Mouse (Mus musculus) liver, adult 2 months (tissue): Measurements from ENCODE around the gene Rnd1. TPM values are rescaled to one million over a fixed set of nuclear protein-coding genes. Genes with fewer than 3 reads are reported as not detected.

Source experiments
- DNase-seq: peaks from one replicate; pipeline ENCODE4 v3.0.0-alpha.2; 2011; ENCODE audit warnings: low read depth, low spot score; ENCODE audit errors: extremely low read depth
- H3K27ac ChIP-seq: fragments of 200-500 bp; replicated peaks from 2 replicates; pipeline ENCODE4 v1.5.1; 2012; ENCODE audit warnings: low read depth, mild to moderate bottlenecking, control low read depth, inconsistent platforms, low read length; ENCODE audit not compliant: insufficient read depth
- H3K27me3 ChIP-seq: fragments of 200-500 bp; 2 replicates; pipeline ENCODE4 v1.6.1; 2012; ENCODE audit warnings: mild to moderate bottlenecking, moderate library complexity, low read length, inconsistent platforms; ENCODE audit not compliant: control insufficient read depth, insufficient read depth
- H3K36me3 ChIP-seq: fragments of 200-500 bp; 2 replicates; pipeline ENCODE4 v1.6.1; 2012; ENCODE audit warnings: low read length, inconsistent platforms; ENCODE audit not compliant: control insufficient read depth, insufficient read depth
- H3K4me1 ChIP-seq: fragments of 200-500 bp; 2 replicates; pipeline ENCODE4 v1.6.1; 2011; ENCODE audit warnings: low read length; ENCODE audit not compliant: control insufficient read depth, insufficient read depth
- H3K4me3 ChIP-seq: fragments of 200-500 bp; 2 replicates; pipeline ENCODE4 v1.5.1; 2011; ENCODE audit warnings: low read depth, mild to moderate bottlenecking, control low read depth, low read length, moderate library complexity; ENCODE audit not compliant: insufficient read depth
- H3K79me2 ChIP-seq: fragments of 200-500 bp; 2 replicates; pipeline ENCODE4 v1.6.1; 2012; ENCODE audit warnings: inconsistent platforms, mild to moderate bottlenecking, low read length, moderate library complexity; ENCODE audit not compliant: control insufficient read depth, insufficient read depth
- H3K9ac ChIP-seq: fragments of 200-500 bp; 2 replicates; pipeline ENCODE4 v1.6.1; 2012; ENCODE audit warnings: low read depth, mild to moderate bottlenecking, control low read depth, inconsistent platforms, low read length
- CTCF ChIP-seq: fragments of 200-500 bp; IDR thresholded peaks from 2 replicates; pipeline ENCODE4 v1.5.1; 2011; ENCODE audit warnings: low read depth, low read length, control low read depth
- POLR2A ChIP-seq: fragments of 200-500 bp; IDR thresholded peaks from 2 replicates; pipeline ENCODE4 v1.6.1; 2011; ENCODE audit warnings: low read length, control low read depth; ENCODE audit not compliant: insufficient read depth; ENCODE audit errors: extremely low read depth
- WGBS: fragments of 180-500 bp; shearing (Covaris S2); methylation state at CpG from one replicate; pipeline ENCODE4 v1.1.7; 2018; 5-methylcytosine and 5-hydroxymethylcytosine counted together
- polyA plus RNA-seq: library from polyadenylated mRNA; depleted of rRNA; stranded (reverse); fragments of >200 nt; gene quantifications from 2 replicates; pipeline ENCODE4 v1.2.3, GENCODE M21; 2012
- total RNA-seq: library from RNA; depleted of rRNA; stranded (reverse); fragments of >200 nt; gene quantifications from 2 replicates; pipeline ENCODE4 v1.2.3, GENCODE M21; 2014

Gene Rnd1
- total and polyA plus RNA-seq, 2 experiments: 7.4 to 20.0 TPM

GRCm38 (mm10) chr15:98689682-98690081 is 12.4 kb upstream of the Rnd1 start:
- no peak for DNase-seq
- H3K27me3 ChIP-seq: no peaks in the 10 kb centered on the region
- H3K9ac ChIP-seq: no peak overlapping the region
- peaks cover 8% of the 10 kb centered on the region for H3K4me1 ChIP-seq
- H3K27ac ChIP-seq: no peak overlapping the region
- 88% methylated on average over 2 of the region's 2 CpGs for WGBS
- H3K4me3 ChIP-seq: no peak overlapping the region
- no peaks in the 10 kb centered on the region for H3K79me2 ChIP-seq
- H3K36me3 ChIP-seq: no peaks in the 10 kb centered on the region
- TF ChIP-seq CTCF: no peak
- no peak for TF ChIP-seq POLR2A

GRCm38 (mm10) chr15:98685926-98686325 is 8.7 kb upstream of the Rnd1 start:
- H3K9ac ChIP-seq: no peak overlapping the region
- H3K27ac ChIP-seq: no peak overlapping the region
- no peak overlapping the region for H3K4me3 ChIP-seq
- H3K36me3 ChIP-seq: no peaks in the 10 kb centered on the region
- TF ChIP-seq CTCF (peak; percentile 45), POLR2A (no peak)
- no peaks in the 10 kb centered on the region for H3K27me3 ChIP-seq
- 66% methylated on average over 3 of the region's 3 CpGs for WGBS
- H3K4me1 ChIP-seq: no peaks in the 10 kb centered on the region
- DNase-seq: peak; percentile 46
- no peaks in the 10 kb centered on the region for H3K79me2 ChIP-seq

GRCm38 (mm10) chr15:98683746-98684145 is 6.5 kb upstream of the Rnd1 start:
- Histone ChIP-seq H3K4me1 (no peaks in the 10 kb centered on the region), H3K79me2 (no peaks in the 10 kb centered on the region), H3K9ac (no peak overlapping the region), H3K27me3 (no peaks in the 10 kb centered on the region), H3K36me3 (no peaks in the 10 kb centered on the region), H3K27ac (no peak overlapping the region), H3K4me3 (no peak overlapping the region)
- no peak for DNase-seq
- 87% methylated on average over 1 of the region's 1 CpGs for WGBS
- TF ChIP-seq CTCF (no peak), POLR2A (no peak)

GRCm38 (mm10) chr15:98683177-98683576 is 5.9 kb upstream of the Rnd1 start:
- H3K9ac ChIP-seq: no peak overlapping the region
- H3K79me2 ChIP-seq: no peaks in the 10 kb centered on the region
- H3K27me3 ChIP-seq: no peaks in the 10 kb centered on the region
- no peak for DNase-seq
- no peak overlapping the region for H3K4me3 ChIP-seq
- H3K4me1 ChIP-seq: no peaks in the 10 kb centered on the region; the same call in 1 of the 2 replicates
- H3K27ac ChIP-seq: no peak overlapping the region
- no peaks in the 10 kb centered on the region for H3K36me3 ChIP-seq
- WGBS: 54% methylated on average over 10 of the region's 10 CpGs
- TF ChIP-seq CTCF (no peak), POLR2A (no peak)

- Histone ChIP-seq H3K79me2 (no peaks in the 10 kb centered on the region), H3K4me3 (no peak overlapping the region), H3K4me1 (no peaks in the 10 kb centered on the region; the same call in 1 of the 2 replicates), H3K27ac (no peak overlapping the region), H3K36me3 (no peaks in the 10 kb centered on the region), H3K27me3 (no peaks in the 10 kb centered on the region), H3K9ac (no peak overlapping the region)
- WGBS: 87% methylated on average over 7 of the region's 7 CpGs
- no peak for TF ChIP-seq CTCF
- no peak for TF ChIP-seq POLR2A
- DNase-seq: no peak
Measured at GRCm38 (mm10) chr15:98681633-98682032, 4.4 kb upstream of the Rnd1 start.

- 89% methylated on average over 8 of the region's 8 CpGs for WGBS
- no peaks in the 10 kb centered on the region; the same call in 1 of the 2 replicates for H3K79me2 ChIP-seq
- DNase-seq: no peak
- H3K9ac ChIP-seq: no peak overlapping the region
- no peak for TF ChIP-seq POLR2A
- no peak for TF ChIP-seq CTCF
- no peak overlapping the region for H3K27ac ChIP-seq
- H3K4me3 ChIP-seq: no peak overlapping the region
- H3K36me3 ChIP-seq: no peaks in the 10 kb centered on the region
- H3K27me3 ChIP-seq: no peaks in the 10 kb centered on the region
- H3K4me1 ChIP-seq: peaks cover 3% of the 10 kb centered on the region
Measured at GRCm38 (mm10) chr15:98680660-98681059, 3.4 kb upstream of the Rnd1 start.
